Mouse (Mus musculus): Measurements from ENCODE around the gene Acsf3. TPM values are rescaled to one million over a fixed set of nuclear protein-coding genes. Genes with fewer than 3 reads are reported as not detected.

Gene Acsf3
- total and polyA plus RNA-seq, 3 experiments = 17.8 to 37.2 TPM; not detected in 1

DNA sequence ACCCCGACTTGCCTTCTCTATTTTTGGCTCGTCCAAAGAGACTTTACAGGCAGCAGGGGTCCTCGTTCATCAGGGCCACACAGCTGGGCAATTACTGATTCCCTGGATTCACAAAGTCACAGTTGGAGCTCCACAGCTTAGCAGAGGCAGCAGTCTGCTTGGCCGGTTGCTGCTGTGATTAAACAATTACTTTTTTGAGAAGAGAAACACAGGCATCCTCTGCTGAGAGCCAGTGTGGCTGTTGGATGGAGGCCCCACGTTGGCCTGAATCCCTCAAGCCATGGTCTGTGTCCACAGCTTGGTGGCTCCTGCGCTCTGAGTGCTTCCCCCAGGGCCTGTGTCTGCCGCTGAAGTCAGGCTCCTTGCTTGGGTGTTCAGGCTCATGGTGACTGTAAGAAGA lies 39.3 kb downstream of the Acsf3 start:
- TF ChIP-seq MAZ (IDR thresholded peaks at IDR 0.05; ENCODE audit: low read depth, low read length) = no peak
- TF ChIP-seq GABPA (IDR thresholded peaks at IDR 0.05; ENCODE audit: low read depth, low read length) = no peak
- TF ChIP-seq BHLHE40 (IDR thresholded peaks at IDR 0.05; ENCODE audit: borderline replicate concordance, low read depth, low read length) = no peak
- no peak for TF ChIP-seq POLR2AphosphoS2 (IDR thresholded peaks at IDR 0.05; ENCODE audit: low read length)
- no peak for TF ChIP-seq UBTF (IDR thresholded peaks at IDR 0.05; ENCODE audit: borderline replicate concordance, insufficient read depth, low read depth, low read length)
- TF ChIP-seq RAD21 (IDR thresholded peaks at IDR 0.05; ENCODE audit: low read depth, low read length) = no peak
- TF ChIP-seq POLR2AphosphoS5 (IDR thresholded peaks at IDR 0.05; ENCODE audit: borderline replicate concordance, low read depth, low read length) = no peak
- Histone ChIP-seq H3K4me3 (ENCODE audit: control insufficient read depth in 1 of 2, insufficient read depth in 1 of 2, low read depth in 2 of 2, low read length in 2 of 2) (no peak overlapping the region), H3K79me2 (ENCODE audit: control insufficient read depth, insufficient read depth, low read length, poor library complexity) (no peaks in the 10 kb centered on the region), H3K36me3 (ENCODE audit: control insufficient read depth in 1 of 2, insufficient read depth in 2 of 2, low read length in 2 of 2) (no peaks in the 10 kb centered on the region; a peak in 1 of 4 replicates), H3K27ac (ENCODE audit: control insufficient read depth, low read depth, low read length) (no peak overlapping the region), H3K9ac (ENCODE audit: control insufficient read depth, low read depth, low read length, poor library complexity, severe bottlenecking) (no peak overlapping the region), H3K4me1 (ENCODE audit: control insufficient read depth in 1 of 2, insufficient read depth in 2 of 2, low read length in 2 of 2) (no peaks in the 10 kb centered on the region), H3K9me3 (replicated peaks; ENCODE audit: insufficient read depth, low read length) (no peaks in the 10 kb centered on the region), H3K27me3 (ENCODE audit: control insufficient read depth in 1 of 2, insufficient read depth in 2 of 2, low read length in 2 of 2) (no peaks in the 10 kb centered on the region)
- no peak for DNase-seq (ENCODE audit: low read depth, low spot score)

DNA sequence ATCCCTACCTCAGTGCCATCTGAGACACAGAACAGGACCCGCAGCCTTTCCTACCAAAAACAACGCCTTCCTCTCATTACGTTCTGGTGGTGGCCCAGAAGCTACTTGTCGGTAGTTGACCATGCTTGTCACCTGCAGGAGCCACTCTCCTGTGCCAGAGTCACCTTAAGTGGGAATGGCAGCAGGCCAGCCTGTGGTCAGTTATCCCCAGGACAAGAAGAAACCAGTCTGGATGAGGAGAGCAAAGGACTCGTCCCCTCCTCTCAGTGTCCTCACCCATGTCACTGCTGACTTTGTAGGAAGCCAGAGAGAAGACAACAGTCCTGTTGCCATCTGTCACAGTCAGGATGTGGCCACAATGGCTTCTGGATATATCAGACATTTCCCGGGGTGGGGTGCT lies 41.7 kb downstream of the Acsf3 start:
- no peak overlapping the region for H3K9ac ChIP-seq (ENCODE audit: control insufficient read depth, low read depth, low read length, poor library complexity, severe bottlenecking)
- no peaks in the 10 kb centered on the region for H3K79me2 ChIP-seq (ENCODE audit: control insufficient read depth, insufficient read depth, low read length, poor library complexity)
- no peaks in the 10 kb centered on the region; a peak in 1 of 4 replicates for H3K36me3 ChIP-seq (ENCODE audit: control insufficient read depth in 1 of 2, insufficient read depth in 2 of 2, low read length in 2 of 2)
- no peak overlapping the region for H3K27ac ChIP-seq (ENCODE audit: control insufficient read depth, low read depth, low read length)
- TF ChIP-seq GABPA (IDR thresholded peaks at IDR 0.05; ENCODE audit: low read depth, low read length) (no peak), NELFE (IDR thresholded peaks at IDR 0.05; ENCODE audit: low read depth, low read length) (no peak), ETS1 (IDR thresholded peaks at IDR 0.05; ENCODE audit: low read depth, low read length) (no peak), MEF2A (IDR thresholded peaks at IDR 0.05; ENCODE audit: extremely low read depth, insufficient replicate concordance, low read depth, low read length, poor library complexity, severe bottlenecking) (no peak), USF2 (IDR thresholded peaks at IDR 0.05; ENCODE audit: borderline replicate concordance in 1 of 2, insufficient read depth in 1 of 2, low read depth in 1 of 2, low read length in 2 of 2) (no peak), CTCF (IDR thresholded peaks at IDR 0.05 in 2 of 3, conservative IDR thresholded peaks at IDR 0.05 in 1 of 3; ENCODE audit: control insufficient read depth in 1 of 3, insufficient read depth in 1 of 3, low read depth in 2 of 3, low read length in 3 of 3, poor library complexity in 1 of 3, severe bottlenecking in 1 of 3) (no peak), KAT2A (conservative IDR thresholded peaks at IDR 0.05; ENCODE audit: low read depth, low read length) (no peak), BHLHE40 (IDR thresholded peaks at IDR 0.05; ENCODE audit: borderline replicate concordance, low read depth, low read length) (no peak), POLR2AphosphoS5 (IDR thresholded peaks at IDR 0.05; ENCODE audit: borderline replicate concordance, low read depth, low read length) (no peak), JUND (IDR thresholded peaks at IDR 0.05; ENCODE audit: low read depth, low read length) (no peak), ELF1 (IDR thresholded peaks at IDR 0.05; ENCODE audit: low read depth, low read length) (no peak), MAX (IDR thresholded peaks at IDR 0.05; ENCODE audit: low read length) (no peak), SIN3A (IDR thresholded peaks at IDR 0.05; ENCODE audit: low read length) (no peak), MYC (IDR thresholded peaks at IDR 0.05; ENCODE audit: low read depth, low read length) (no peak), TBP (IDR thresholded peaks at IDR 0.05; ENCODE audit: low read depth, low read length) (no peak)
- H3K27me3 ChIP-seq (ENCODE audit: control insufficient read depth in 1 of 2, insufficient read depth in 2 of 2, low read length in 2 of 2) = no peaks in the 10 kb centered on the region
- H3K4me1 ChIP-seq (ENCODE audit: control insufficient read depth in 1 of 2, insufficient read depth in 2 of 2, low read length in 2 of 2) = no peaks in the 10 kb centered on the region
- no peak overlapping the region for H3K4me3 ChIP-seq (ENCODE audit: control insufficient read depth in 1 of 2, insufficient read depth in 1 of 2, low read depth in 2 of 2, low read length in 2 of 2)
- no peak for DNase-seq (ENCODE audit: low read depth, low spot score)
- H3K9me3 ChIP-seq (replicated peaks; ENCODE audit: insufficient read depth, low read length) = no peaks in the 10 kb centered on the region

All from MEL (cell line).